Mouse (Mus musculus): ENCODE measurements at regions not wholly inside any gene's neighbourhood (a gene's known extent, or its start where the extent isn't known, plus 50 kb on each side); places are given as distances from the start of the nearest gene placed in this dataset.

- in situ Hi-C loops (cut with MboI, MseI) = loop anchor here (5.0 to 25.0 kb wide), 8 partner anchors 417 to 1627 kb away; partner anchors contain the start of gene AW822073 (in 1 of the 2)
Observed at GRCm38 (mm10) chr10:57434990-57435389, 51.2 kb upstream of the Hsf2 start.

Data from T-helper 17 cell (primary cell).